Mouse (Mus musculus): ENCODE results near the gene Il17rd. TPM values are rescaled to one million over a fixed set of nuclear protein-coding genes. Genes with fewer than 3 reads are reported as not detected.

Gene Il17rd
- polyA plus RNA-seq (2012; ENCODE audit: insufficient read depth, insufficient read length, low replicate concordance, missing spikeins), result not detected in 2 replicates

DNA sequence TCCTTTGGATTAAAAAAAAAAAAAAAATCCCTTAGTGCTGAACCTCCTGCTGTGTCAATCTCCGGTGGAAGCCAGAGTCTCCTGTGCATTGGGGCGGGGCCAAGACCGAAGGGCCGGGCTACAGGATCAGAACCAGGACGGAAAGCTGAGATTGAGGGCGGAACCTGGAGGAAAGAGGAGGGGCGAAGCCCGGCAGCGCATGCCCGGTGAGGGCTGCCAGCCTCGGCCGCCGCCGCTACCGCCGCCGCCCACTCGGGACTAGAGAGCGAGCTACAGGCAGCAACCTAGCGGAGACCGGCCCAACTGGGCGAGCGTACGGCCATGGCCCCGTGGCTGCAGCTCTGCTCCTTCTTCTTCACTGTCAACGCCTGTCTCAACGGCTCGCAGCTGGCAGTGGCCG lies at the start of gene Il17rd:
Gene Il17rd (plus strand): TSS at position 159 of the 400 bp plus-strand sequence.
- peak within 1 kb of the TSS; percentile 88 for H3K4me3 ChIP-seq (ENCODE audit: insufficient read depth, low read depth, low read length)
- peaks cover 13% of the 10 kb centered on the region for H3K4me1 ChIP-seq (ENCODE audit: control insufficient read depth, insufficient read depth, low read length)
- TF ChIP-seq POLR2A (IDR thresholded peaks at IDR 0.05; ENCODE audit: insufficient read depth, low read depth, low read length), result no peak
- no peak for TF ChIP-seq CTCF (IDR thresholded peaks at IDR 0.05; ENCODE audit: insufficient read depth, low read depth, low read length)
- no peak within 1 kb of the TSS for H3K27ac ChIP-seq (ENCODE audit: insufficient read depth, low read depth, low read length)
- WGBS, result under 1% methylated on average over 28 of the region's 29 CpGs

DNA sequence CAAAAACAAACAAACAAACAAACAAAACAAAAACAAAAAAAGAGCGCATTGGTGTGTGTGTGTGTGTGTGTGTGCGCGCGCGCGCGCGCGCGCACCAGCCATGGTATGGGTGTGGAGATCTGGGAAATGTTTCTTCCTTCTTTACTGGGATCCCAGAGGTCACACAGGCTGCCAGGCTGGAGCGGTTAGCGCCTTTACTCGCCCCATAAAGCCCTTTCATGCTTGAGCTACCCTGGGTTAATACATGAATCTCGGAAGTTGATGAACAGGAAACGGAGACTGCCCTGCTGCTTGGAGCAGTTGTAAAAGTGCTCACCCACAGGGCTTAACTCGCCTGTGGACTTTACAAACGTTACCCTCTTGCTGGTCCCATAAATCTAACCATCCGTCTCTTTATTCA lies 47.1 kb upstream of the Il17rd start:
- Histone ChIP-seq H3K4me3 (ENCODE audit: insufficient read depth, low read depth, low read length) (no peak overlapping the region), H3K27ac (ENCODE audit: insufficient read depth, low read depth, low read length) (no peak overlapping the region), H3K4me1 (ENCODE audit: control insufficient read depth, insufficient read depth, low read length) (peaks cover 3% of the 10 kb centered on the region)
- WGBS, result 73% methylated on average over 18 of the region's 18 CpGs
- TF ChIP-seq POLR2A (IDR thresholded peaks at IDR 0.05; ENCODE audit: insufficient read depth, low read depth, low read length), result no peak
- TF ChIP-seq CTCF (IDR thresholded peaks at IDR 0.05; ENCODE audit: insufficient read depth, low read depth, low read length), result no peak

GRCm38 (mm10) chr14:26993427-26993826 lies 45.3 kb upstream of the Il17rd start:
- Histone ChIP-seq H3K27ac (ENCODE audit: insufficient read depth, low read depth, low read length) (no peak overlapping the region), H3K4me1 (ENCODE audit: control insufficient read depth, insufficient read depth, low read length) (peaks cover 3% of the 10 kb centered on the region), H3K4me3 (ENCODE audit: insufficient read depth, low read depth, low read length) (no peak overlapping the region)
- 80% methylated on average over 3 of the region's 3 CpGs for WGBS
- TF ChIP-seq CTCF (IDR thresholded peaks at IDR 0.05; ENCODE audit: insufficient read depth, low read depth, low read length) (no peak), POLR2A (IDR thresholded peaks at IDR 0.05; ENCODE audit: insufficient read depth, low read depth, low read length) (no peak)

GRCm38 (mm10) chr14:26994211-26994741 lies 44.5 kb upstream of the Il17rd start, which contains the start of gene Hesx1:
Gene Hesx1, plus strand, starts transcription at chr14:26994416.
- WGBS, result 13% methylated on average over 16 of the region's 16 CpGs
- Histone ChIP-seq H3K4me1 (ENCODE audit: control insufficient read depth, insufficient read depth, low read length) (peaks cover 3% of the 10 kb centered on the region), H3K4me3 (ENCODE audit: insufficient read depth, low read depth, low read length) (peak within 1 kb of the TSS; percentile 36), H3K27ac (ENCODE audit: insufficient read depth, low read depth, low read length) (no peak within 1 kb of the TSS)
- no peak for TF ChIP-seq POLR2A (IDR thresholded peaks at IDR 0.05; ENCODE audit: insufficient read depth, low read depth, low read length)
- no peak for TF ChIP-seq CTCF (IDR thresholded peaks at IDR 0.05; ENCODE audit: insufficient read depth, low read depth, low read length)

DNA sequence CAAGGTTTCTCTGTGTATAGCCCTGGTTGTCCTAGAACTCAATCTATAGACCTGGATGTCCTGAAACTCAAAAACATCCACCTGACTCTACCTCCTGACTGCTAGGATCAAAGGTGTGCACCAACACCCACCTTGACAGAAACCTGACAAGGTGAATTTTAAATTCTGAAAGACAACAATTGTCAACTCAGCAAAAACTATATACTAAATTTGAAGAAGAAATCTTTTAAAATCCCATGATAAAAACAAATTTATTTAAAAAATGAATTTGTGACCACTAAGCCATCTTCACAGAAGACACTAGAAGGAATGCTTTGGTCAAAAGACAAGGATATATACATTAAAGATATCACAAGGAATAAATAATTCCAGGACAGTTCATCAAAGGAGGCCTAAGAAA lies 42.5 kb upstream of the Il17rd start:
- Histone ChIP-seq H3K4me1 (ENCODE audit: control insufficient read depth, insufficient read depth, low read length) (peaks cover 3% of the 10 kb centered on the region), H3K4me3 (ENCODE audit: insufficient read depth, low read depth, low read length) (no peak overlapping the region), H3K27ac (ENCODE audit: insufficient read depth, low read depth, low read length) (no peak overlapping the region)
- TF ChIP-seq CTCF (IDR thresholded peaks at IDR 0.05; ENCODE audit: insufficient read depth, low read depth, low read length) (no peak), POLR2A (IDR thresholded peaks at IDR 0.05; ENCODE audit: insufficient read depth, low read depth, low read length) (no peak)

DNA sequence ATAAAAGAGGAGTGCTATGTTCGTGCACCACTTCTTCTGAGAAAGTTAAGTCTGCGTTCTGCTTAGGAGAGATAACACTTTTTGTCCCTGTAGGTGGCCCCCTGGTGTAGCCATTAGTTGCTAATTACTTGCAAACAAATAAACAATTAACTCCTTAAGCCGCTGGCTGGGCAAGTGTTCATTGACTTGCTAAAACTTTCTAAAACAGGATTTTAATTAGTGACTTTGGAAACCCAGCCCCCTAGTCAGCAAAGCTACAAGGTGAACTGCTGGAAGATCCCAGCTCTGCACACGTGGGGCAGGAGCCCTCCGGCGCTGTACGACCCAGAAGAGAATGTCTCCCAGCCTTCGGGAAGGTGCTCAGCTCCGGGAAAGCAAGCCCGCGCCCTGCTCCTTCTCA lies 38.4 kb upstream of the Il17rd start:
- Histone ChIP-seq H3K27ac (ENCODE audit: insufficient read depth, low read depth, low read length) (no peak overlapping the region), H3K4me1 (ENCODE audit: control insufficient read depth, insufficient read depth, low read length) (no peaks in the 10 kb centered on the region), H3K4me3 (ENCODE audit: insufficient read depth, low read depth, low read length) (no peak overlapping the region)
- no peak for TF ChIP-seq POLR2A (IDR thresholded peaks at IDR 0.05; ENCODE audit: insufficient read depth, low read depth, low read length)
- no peak for TF ChIP-seq CTCF (IDR thresholded peaks at IDR 0.05; ENCODE audit: insufficient read depth, low read depth, low read length)
- 7% methylated on average over 11 of the region's 11 CpGs for WGBS

- 72% methylated on average over 7 of the region's 7 CpGs for WGBS
- TF ChIP-seq CTCF (IDR thresholded peaks at IDR 0.05; ENCODE audit: insufficient read depth, low read depth, low read length) (no peak), POLR2A (IDR thresholded peaks at IDR 0.05; ENCODE audit: insufficient read depth, low read depth, low read length) (no peak)
- H3K27ac ChIP-seq (ENCODE audit: insufficient read depth, low read depth, low read length), result no peak overlapping the region
- no peak overlapping the region for H3K4me3 ChIP-seq (ENCODE audit: insufficient read depth, low read depth, low read length)
- no peaks in the 10 kb centered on the region for H3K4me1 ChIP-seq (ENCODE audit: control insufficient read depth, insufficient read depth, low read length)
These were observed 33.8 kb upstream of the Il17rd start for GRCm38 (mm10) chr14:27004906-27005305.

- WGBS, result 46% methylated on average over 6 of the region's 6 CpGs
- Histone ChIP-seq H3K27ac (ENCODE audit: insufficient read depth, low read depth, low read length) (no peak overlapping the region), H3K4me3 (ENCODE audit: insufficient read depth, low read depth, low read length) (no peak overlapping the region), H3K4me1 (ENCODE audit: control insufficient read depth, insufficient read depth, low read length) (no peaks in the 10 kb centered on the region)
- TF ChIP-seq POLR2A (IDR thresholded peaks at IDR 0.05; ENCODE audit: insufficient read depth, low read depth, low read length), result no peak
- no peak for TF ChIP-seq CTCF (IDR thresholded peaks at IDR 0.05; ENCODE audit: insufficient read depth, low read depth, low read length)
These were observed 32.8 kb upstream of the Il17rd start for GRCm38 (mm10) chr14:27005937-27006336.

- no peak overlapping the region for H3K27ac ChIP-seq (ENCODE audit: insufficient read depth, low read depth, low read length)
- no peak for TF ChIP-seq CTCF (IDR thresholded peaks at IDR 0.05; ENCODE audit: insufficient read depth, low read depth, low read length)
- no peak for TF ChIP-seq POLR2A (IDR thresholded peaks at IDR 0.05; ENCODE audit: insufficient read depth, low read depth, low read length)
- 84% methylated on average over 5 of the region's 5 CpGs for WGBS
- no peak overlapping the region for H3K4me3 ChIP-seq (ENCODE audit: insufficient read depth, low read depth, low read length)
- H3K4me1 ChIP-seq (ENCODE audit: control insufficient read depth, insufficient read depth, low read length), result no peaks in the 10 kb centered on the region
These were observed 27.2 kb upstream of the Il17rd start for GRCm38 (mm10) chr14:27011561-27011960.

Measured in olfactory bulb, adult 2 months (tissue).